Mouse (Mus musculus): ENCODE measurements around the gene Padi3. TPM values are rescaled to one million over a fixed set of nuclear protein-coding genes. Genes with fewer than 3 reads are reported as not detected.

Padi3 gene
- polyA plus RNA-seq, 1 experiment from 2014 or later = 0.08 TPM

DNA sequence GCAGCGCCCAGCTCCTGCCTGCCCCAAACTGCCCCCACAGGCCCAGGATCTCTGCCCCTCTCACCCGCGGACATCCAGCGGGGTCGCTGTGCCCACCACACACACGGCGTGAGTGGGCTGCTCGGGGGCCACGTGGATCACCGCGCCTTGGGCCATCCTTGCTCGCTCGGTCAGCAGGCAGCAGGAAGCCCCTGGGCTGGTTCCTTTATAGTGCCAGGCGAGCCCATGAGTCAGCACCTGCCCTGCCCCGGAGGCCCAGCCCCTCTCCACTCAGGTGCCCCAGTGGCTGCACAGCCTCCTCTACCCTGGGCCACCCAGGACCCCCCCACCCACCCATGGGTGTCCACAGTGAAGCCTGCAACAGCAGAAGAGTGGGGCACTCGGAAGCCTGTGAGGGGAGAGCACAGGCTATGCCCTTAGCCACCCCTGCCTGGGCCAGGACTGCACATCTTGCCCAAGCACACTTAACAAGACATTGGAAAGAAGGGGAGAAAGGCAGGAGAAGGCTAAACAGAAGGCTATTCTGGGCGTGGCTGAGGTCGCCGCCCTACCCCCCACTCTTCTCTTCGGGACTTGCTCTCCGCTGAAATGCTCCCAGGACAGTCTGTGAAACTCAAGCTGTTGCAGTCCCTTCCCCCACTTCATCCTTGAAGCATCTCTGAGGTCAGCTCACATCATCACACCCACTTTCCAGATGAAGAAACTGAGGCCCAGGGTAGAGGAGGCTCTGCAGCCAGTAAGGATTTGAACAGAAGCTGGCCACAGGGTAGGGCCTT, 36.2 kb downstream of the Padi3 start, which contains the start of gene Padi4:
Padi4 (minus strand) TSS at position 212 of the 776 bp plus-strand sequence.
- no peak within 1 kb of the TSS for H3K4me3 ChIP-seq
- H3K9me3 ChIP-seq = no peaks in the 10 kb centered on the region
- no peak within 1 kb of the TSS; the same call in 1 of the 2 replicates for H3K27ac ChIP-seq
- 0 out of 2 replicates have a peak, but pooled peaks cover 2% of the 10 kb centered on the region for H3K27me3 ChIP-seq (ENCODE audit: insufficient read depth, poor library complexity, severe bottlenecking)
- H3K36me3 ChIP-seq = no peaks in the 10 kb centered on the region
- no peak for DNase-seq (ENCODE audit: low spot score)
- H3K4me1 ChIP-seq (replicated peaks) = peaks cover 22% of the 10 kb centered on the region
- WGBS = 84% methylated on average over 21 of the region's 21 CpGs

DNA sequence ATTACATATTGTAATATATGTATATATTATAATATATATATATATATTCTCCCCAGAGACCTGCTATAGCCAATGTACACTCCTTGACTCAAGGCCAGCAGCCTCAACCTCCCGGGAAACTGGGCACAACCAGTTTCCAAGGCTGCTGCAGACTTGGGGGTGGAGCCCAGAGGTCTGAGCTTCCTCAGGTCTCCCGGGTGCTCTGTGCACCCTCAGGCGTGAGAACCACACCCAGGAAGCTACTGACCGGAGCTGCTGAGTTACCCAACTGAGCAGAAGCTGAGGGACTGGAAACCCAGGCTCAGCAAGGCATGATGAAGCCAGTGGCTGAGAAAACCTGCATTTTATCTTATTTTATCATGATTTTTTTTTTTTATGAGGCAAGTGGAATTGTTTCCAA, 39.4 kb downstream of the Padi3 start:
- H3K4me1 ChIP-seq (replicated peaks) = peaks cover 22% of the 10 kb centered on the region
- no peaks in the 10 kb centered on the region for H3K9me3 ChIP-seq
- H3K4me3 ChIP-seq = no peak overlapping the region
- no peaks in the 10 kb centered on the region for H3K36me3 ChIP-seq
- no peak for DNase-seq (ENCODE audit: low spot score)
- H3K27me3 ChIP-seq (ENCODE audit: insufficient read depth, poor library complexity, severe bottlenecking) = 0 out of 2 replicates have a peak, but pooled peaks cover 2% of the 10 kb centered on the region
- WGBS = 54% methylated on average over 4 of the region's 4 CpGs
- H3K27ac ChIP-seq = no peak overlapping the region

DNA sequence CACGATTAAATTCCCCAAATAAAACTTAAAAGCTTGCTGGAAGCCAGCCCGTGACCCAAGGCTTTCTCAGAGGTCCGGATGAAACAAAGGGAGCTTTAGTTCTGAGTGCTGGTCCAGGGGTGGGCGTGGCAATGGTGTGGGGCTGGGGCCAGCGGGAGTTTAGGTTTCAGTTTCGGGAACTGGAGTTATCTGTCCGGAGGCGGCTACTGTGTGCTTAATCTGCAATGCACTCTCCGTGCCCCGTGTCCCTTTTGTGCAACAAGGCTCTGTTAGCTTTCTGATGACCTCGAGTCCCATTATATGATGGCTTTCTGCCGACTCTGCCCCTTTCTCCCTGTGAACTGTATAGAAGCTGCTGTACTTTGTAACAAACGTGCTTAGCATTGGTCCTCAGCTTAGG, 40.0 kb downstream of the Padi3 start:
- no peaks in the 10 kb centered on the region for H3K9me3 ChIP-seq
- 8% methylated on average over 13 of the region's 13 CpGs for whole genome bisulfite sequencing
- 0 out of 2 replicates have a peak, but pooled peaks cover 2% of the 10 kb centered on the region for H3K27me3 ChIP-seq (ENCODE audit: insufficient read depth, poor library complexity, severe bottlenecking)
- peak; percentile 51 for DNase-seq (ENCODE audit: low spot score)
- H3K36me3 ChIP-seq = no peaks in the 10 kb centered on the region
- peaks cover 22% of the 10 kb centered on the region for H3K4me1 ChIP-seq (replicated peaks)
- peak overlapping the region; percentile 37 for H3K4me3 ChIP-seq
- peak overlapping the region; percentile 51; the same call in 1 of the 2 replicates for H3K27ac ChIP-seq

DNA sequence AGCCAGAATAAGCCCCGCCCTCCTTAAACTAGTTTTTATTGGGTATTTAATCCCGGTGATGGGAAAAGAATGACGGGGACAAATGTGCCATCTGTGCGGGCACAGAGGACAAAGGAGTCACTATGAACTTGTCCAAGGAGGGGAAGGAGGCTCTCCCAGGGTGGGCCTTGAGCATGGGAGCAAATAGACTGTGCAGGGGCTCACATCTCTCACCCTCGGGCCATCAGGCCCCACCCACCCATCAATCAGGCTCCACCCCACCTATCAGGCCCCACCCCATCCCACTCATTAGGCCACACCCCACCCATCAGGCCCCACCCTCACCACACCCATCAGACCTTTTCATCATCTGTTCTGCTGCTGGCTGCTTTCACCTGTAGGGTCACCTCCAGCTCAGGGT, 41.5 kb downstream of the Padi3 start:
- Histone ChIP-seq H3K27ac (no peak overlapping the region), H3K9me3 (no peaks in the 10 kb centered on the region), H3K4me1 (replicated peaks) (peaks cover 16% of the 10 kb centered on the region), H3K4me3 (no peak overlapping the region), H3K27me3 (ENCODE audit: insufficient read depth, poor library complexity, severe bottlenecking) (0 out of 2 replicates have a peak, but pooled peaks cover 2% of the 10 kb centered on the region), H3K36me3 (no peaks in the 10 kb centered on the region)
- DNase-seq (ENCODE audit: low spot score) = no peak
- WGBS = 84% methylated on average over 5 of the region's 5 CpGs

DNA sequence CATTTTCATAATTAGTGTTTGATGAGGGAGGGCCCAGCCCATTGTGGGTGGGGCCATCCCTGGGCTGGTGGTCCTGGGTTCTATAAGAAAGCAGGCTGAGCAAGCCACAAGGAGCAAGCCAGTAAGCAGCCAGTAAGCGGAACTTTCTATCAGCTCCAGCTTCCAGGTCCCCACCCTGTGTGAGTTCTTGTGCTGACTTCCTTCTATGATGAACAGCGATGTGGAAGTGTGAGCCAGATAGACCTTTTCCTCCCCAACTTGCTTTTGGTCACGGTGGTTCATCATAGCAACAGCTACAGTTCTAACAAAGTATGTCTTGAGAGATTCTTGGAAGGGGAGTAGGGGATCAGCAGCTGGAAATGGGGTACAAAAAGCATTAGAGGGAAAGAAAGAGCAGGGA, 44.5 kb downstream of the Padi3 start:
- 87% methylated on average over 3 of the region's 3 CpGs for WGBS
- Histone ChIP-seq H3K4me1 (replicated peaks) (peaks cover 7% of the 10 kb centered on the region), H3K27me3 (ENCODE audit: insufficient read depth, poor library complexity, severe bottlenecking) (0 out of 2 replicates have a peak, but pooled peaks cover 2% of the 10 kb centered on the region), H3K36me3 (no peaks in the 10 kb centered on the region), H3K9me3 (no peaks in the 10 kb centered on the region), H3K4me3 (no peak overlapping the region), H3K27ac (no peak overlapping the region)
- DNase-seq (ENCODE audit: low spot score) = no peak

DNA sequence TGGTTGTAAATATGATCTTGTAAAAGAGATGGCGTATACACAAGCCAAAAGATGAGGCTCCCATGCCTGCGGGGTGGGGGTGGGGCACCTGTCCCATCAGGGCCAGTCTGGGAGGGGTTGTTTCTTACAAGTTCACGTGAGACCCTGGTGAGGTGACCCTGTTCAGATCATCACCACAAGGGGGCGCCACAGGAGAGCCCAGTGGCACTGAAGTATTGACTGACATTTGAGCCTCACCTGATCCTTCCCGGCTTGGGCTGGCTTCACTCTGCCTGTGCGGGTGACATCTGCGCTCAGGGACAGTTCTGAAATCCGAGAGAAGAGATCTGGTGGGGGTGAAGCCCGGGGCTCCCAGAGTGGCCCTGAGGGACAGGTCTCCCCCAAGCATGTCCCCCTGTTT, 47.3 kb downstream of the Padi3 start:
- Histone ChIP-seq H3K27ac (no peak overlapping the region), H3K4me1 (replicated peaks) (peaks cover 24% of the 10 kb centered on the region), H3K27me3 (ENCODE audit: insufficient read depth, poor library complexity, severe bottlenecking) (0 out of 2 replicates have a peak, but pooled peaks cover 10% of the 10 kb centered on the region), H3K4me3 (no peak overlapping the region), H3K9me3 (no peaks in the 10 kb centered on the region), H3K36me3 (no peaks in the 10 kb centered on the region)
- DNase-seq (ENCODE audit: low spot score) = peak; percentile 68
- 17% methylated on average over 9 of the region's 9 CpGs for WGBS

DNA sequence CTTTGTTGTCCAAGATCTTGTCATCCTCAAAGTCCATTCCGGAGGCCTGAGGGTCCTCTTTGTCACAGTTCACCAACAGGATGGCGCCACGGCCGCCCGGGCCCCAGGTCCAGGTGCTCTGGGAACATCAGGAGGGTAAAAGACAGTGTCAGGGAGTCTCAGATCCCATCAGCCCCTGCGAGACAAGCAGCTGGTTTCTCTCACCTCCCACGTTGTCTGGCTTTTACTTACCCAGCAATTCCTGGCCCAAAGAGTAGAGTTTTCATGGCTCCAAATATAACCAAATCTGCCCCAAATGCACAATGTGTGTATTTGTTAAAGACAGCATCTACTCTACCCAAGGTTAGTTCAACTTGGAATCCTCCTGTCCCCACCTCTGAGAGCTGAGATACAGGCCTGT, 48.8 kb downstream of the Padi3 start:
- Histone ChIP-seq H3K4me1 (replicated peaks) (peaks cover 39% of the 10 kb centered on the region), H3K27me3 (ENCODE audit: insufficient read depth, poor library complexity, severe bottlenecking) (0 out of 2 replicates have a peak, but pooled peaks cover 16% of the 10 kb centered on the region), H3K36me3 (no peaks in the 10 kb centered on the region), H3K4me3 (no peak overlapping the region), H3K27ac (no peak overlapping the region), H3K9me3 (no peaks in the 10 kb centered on the region)
- 90% methylated on average over 7 of the region's 7 CpGs for WGBS
- no peak for DNase-seq (ENCODE audit: low spot score)

DNA sequence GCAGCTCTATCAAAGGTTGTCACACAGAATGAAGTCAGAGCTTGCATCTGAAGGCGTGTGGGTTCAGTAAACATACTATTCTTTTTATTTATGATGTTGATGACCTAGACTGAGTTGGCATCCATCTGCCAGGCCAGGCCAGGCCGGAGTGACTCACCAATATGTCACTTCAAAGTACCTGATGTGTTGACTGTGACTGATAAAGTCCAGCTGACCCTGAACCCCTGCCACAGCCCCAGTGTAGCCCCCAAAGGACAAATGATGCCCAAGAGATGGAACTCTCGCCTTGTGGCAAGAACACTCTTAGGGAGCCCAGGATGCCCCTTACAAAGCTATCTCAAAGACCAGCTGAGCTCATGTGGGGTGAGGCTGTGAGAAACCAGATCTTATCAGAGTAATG, 54.6 kb downstream of the Padi3 start:
- no peaks in the 10 kb centered on the region for H3K9me3 ChIP-seq
- 0 out of 2 replicates have a peak, but pooled peaks cover 21% of the 10 kb centered on the region for H3K27me3 ChIP-seq (ENCODE audit: insufficient read depth, poor library complexity, severe bottlenecking)
- H3K27ac ChIP-seq = no peak overlapping the region
- 84% methylated on average over 3 of the region's 3 CpGs for WGBS
- H3K4me1 ChIP-seq (replicated peaks) = peaks cover 43% of the 10 kb centered on the region
- H3K36me3 ChIP-seq = no peaks in the 10 kb centered on the region
- no peak for DNase-seq (ENCODE audit: low spot score)
- no peak overlapping the region for H3K4me3 ChIP-seq

DNA sequence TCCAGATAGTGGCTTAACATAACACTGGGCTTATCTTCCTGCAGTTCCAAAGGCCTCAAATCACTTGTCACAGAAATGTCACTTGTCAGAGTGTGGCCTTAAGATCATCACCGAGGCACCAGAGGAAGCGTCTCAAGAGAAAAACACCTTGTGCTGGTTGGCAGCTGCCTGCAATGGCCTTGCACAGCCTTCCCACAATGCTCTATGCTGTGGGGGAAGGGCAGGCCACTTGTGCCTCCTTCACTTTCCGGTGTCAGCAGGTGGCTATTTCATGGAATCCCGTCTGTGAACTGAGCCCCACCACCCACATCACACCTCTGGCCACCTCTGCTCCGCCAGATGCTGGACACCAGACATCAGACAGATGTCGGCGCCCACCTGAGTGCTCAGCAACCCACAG, 57.1 kb downstream of the Padi3 start:
- Histone ChIP-seq H3K9me3 (no peaks in the 10 kb centered on the region), H3K27ac (no peak overlapping the region), H3K4me1 (replicated peaks) (peaks cover 39% of the 10 kb centered on the region), H3K4me3 (no peak overlapping the region), H3K27me3 (ENCODE audit: insufficient read depth, poor library complexity, severe bottlenecking) (peaks cover 11% of the 10 kb centered on the region; the same call in 1 of the 2 replicates), H3K36me3 (no peaks in the 10 kb centered on the region)
- 72% methylated on average over 7 of the region's 7 CpGs for WGBS
- no peak for DNase-seq (ENCODE audit: low spot score)

DNA sequence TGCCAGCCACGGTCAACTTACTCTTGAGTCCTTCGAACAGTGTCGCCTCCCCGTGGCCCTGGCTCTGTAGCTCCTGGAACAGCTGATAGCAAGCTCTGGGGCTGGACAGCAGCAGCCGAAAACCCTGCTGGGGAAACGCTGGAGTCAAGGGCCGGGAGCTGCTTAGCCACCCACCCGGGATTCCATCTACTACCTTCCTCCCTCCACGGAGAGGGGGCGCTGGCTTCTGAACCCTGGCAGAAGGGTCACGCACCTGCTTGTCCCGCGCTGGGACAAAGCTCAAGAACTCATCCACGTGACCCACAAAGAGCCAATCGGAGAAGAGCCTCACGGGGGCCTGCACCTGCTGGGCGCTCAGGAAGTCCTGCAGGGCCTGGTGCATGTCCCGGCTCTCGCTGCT, 60.1 kb downstream of the Padi3 start:
- peak; percentile 58 for DNase-seq (ENCODE audit: low spot score)
- 7% methylated on average over 19 of the region's 19 CpGs for WGBS
- no peaks in the 10 kb centered on the region for H3K9me3 ChIP-seq
- peaks cover 23% of the 10 kb centered on the region for H3K27me3 ChIP-seq (ENCODE audit: insufficient read depth, poor library complexity, severe bottlenecking)
- peaks cover 38% of the 10 kb centered on the region for H3K4me1 ChIP-seq (replicated peaks)
- H3K4me3 ChIP-seq = peak overlapping the region; percentile 45
- no peaks in the 10 kb centered on the region for H3K36me3 ChIP-seq
- H3K27ac ChIP-seq = peak overlapping the region; percentile 59

DNA sequence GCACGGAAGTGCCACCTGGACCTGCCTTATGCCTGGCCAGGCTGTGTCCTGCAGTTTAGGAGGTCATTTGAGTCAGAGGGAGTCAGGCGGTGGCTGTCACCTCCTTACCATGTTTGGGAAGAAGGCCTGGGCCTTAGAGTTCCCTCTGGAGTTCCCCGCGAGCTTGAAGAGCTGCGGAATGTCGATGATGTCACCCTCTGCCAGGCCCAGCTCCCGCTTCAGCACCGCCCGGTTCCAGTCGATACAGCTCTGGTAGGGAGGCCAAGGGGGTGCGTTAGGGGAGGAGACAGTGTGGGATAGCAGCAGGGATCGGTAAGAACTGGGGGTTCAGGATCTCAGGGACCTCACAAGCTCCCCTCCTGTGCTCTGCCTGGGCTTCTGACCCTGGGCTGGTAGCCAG, 62.5 kb downstream of the Padi3 start:
- Histone ChIP-seq H3K36me3 (no peaks in the 10 kb centered on the region), H3K27me3 (ENCODE audit: insufficient read depth, poor library complexity, severe bottlenecking) (peaks cover 23% of the 10 kb centered on the region), H3K4me1 (replicated peaks) (peaks cover 37% of the 10 kb centered on the region), H3K4me3 (no peak overlapping the region), H3K27ac (peak overlapping the region; percentile 62; the same call in 1 of the 2 replicates), H3K9me3 (no peaks in the 10 kb centered on the region)
- 34% methylated on average over 12 of the region's 12 CpGs for WGBS
- no peak for DNase-seq (ENCODE audit: low spot score)

DNA sequence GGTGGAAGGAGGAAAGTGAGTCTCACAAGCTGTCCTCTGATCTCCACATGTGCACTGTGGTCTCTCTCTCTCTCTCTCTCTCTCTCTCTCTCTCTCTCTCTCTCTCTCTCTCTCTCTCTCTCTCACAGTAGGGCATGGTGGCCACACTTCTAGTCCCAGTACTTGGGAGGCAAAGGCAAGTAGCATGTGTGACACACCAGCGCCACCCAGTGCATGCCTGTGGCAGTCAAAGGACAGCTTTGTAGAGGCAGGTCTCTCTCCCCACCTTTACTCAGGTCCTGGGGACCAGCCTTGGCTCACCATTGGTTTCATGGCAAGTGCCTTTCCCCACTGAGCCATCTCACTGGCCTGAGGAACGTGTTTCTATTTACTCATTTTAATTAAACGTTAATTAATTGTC, 65.8 kb downstream of the Padi3 start:
- 29% methylated on average over 3 of the region's 3 CpGs for WGBS
- H3K27ac ChIP-seq = no peak overlapping the region
- peaks cover 33% of the 10 kb centered on the region for H3K4me1 ChIP-seq (replicated peaks)
- no peak overlapping the region for H3K4me3 ChIP-seq
- no peaks in the 10 kb centered on the region for H3K36me3 ChIP-seq
- peaks cover 18% of the 10 kb centered on the region; the same call in 1 of the 2 replicates for H3K27me3 ChIP-seq (ENCODE audit: insufficient read depth, poor library complexity, severe bottlenecking)
- DNase-seq (ENCODE audit: low spot score) = peak; percentile 47
- no peaks in the 10 kb centered on the region for H3K9me3 ChIP-seq

DNA sequence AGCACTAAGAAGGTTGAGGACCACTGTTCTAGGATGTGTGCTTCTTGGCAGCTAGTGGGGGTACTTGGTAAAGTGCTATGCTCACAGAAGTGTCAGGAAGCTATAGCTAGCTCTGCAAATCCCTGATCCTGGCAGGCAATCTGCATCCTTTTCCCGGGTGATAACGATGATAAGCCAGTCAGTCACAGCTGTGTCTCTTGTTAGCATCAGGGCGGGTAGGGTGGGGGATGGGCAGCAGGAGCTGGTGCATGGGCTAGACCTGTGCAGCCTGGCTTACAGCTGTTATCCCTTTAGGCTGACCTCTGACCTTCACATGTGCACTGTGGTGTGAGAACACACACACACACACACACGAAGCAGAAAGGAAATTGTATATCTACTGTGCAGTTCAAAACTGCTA, 67.4 kb downstream of the Padi3 start:
- Histone ChIP-seq H3K9me3 (no peaks in the 10 kb centered on the region), H3K4me1 (replicated peaks) (peaks cover 27% of the 10 kb centered on the region), H3K36me3 (no peaks in the 10 kb centered on the region), H3K4me3 (no peak overlapping the region), H3K27me3 (ENCODE audit: insufficient read depth, poor library complexity, severe bottlenecking) (peaks cover 15% of the 10 kb centered on the region; the same call in 1 of the 2 replicates), H3K27ac (no peak overlapping the region)
- peak; percentile 21 for DNase-seq (ENCODE audit: low spot score)
- 62% methylated on average over 4 of the region's 4 CpGs for WGBS
